Mouse (Mus musculus): Measurements from ENCODE around the gene Nxpe2. TPM values are rescaled to one million over a fixed set of nuclear protein-coding genes. Genes with fewer than 3 reads are reported as not detected.

The Nxpe2 gene
- polyA plus RNA-seq, 1 experiment from 2014 or later: 6.7 TPM

Other genes with a start within 250 kb of the Nxpe2 start
- 6.8 and 6.9 TPM in 2 replicates for gene Nxpe4, start 191.4 kb downstream of the Nxpe2 start, polyA plus RNA-seq (2015; fragmentation: Nextera tagmentation; extraction: Ambion mirVana)
- gene Rexo2, start 127.2 kb upstream of the Nxpe2 start, polyA plus RNA-seq (2015; fragmentation: Nextera tagmentation; extraction: Ambion mirVana): 141 and 149 TPM in 2 replicates
- gene Rbm7, start 141.8 kb upstream of the Nxpe2 start, polyA plus RNA-seq (2015; fragmentation: Nextera tagmentation; extraction: Ambion mirVana): 115 and 124 TPM in 2 replicates
- 25.4 and 29.2 TPM in 2 replicates for gene Gm5617, start 142.0 kb upstream of the Nxpe2 start, polyA plus RNA-seq (2015; fragmentation: Nextera tagmentation; extraction: Ambion mirVana)